Mouse (Mus musculus): ENCODE measurements around the gene Kank2. TPM values are rescaled to one million over a fixed set of nuclear protein-coding genes. Genes with fewer than 3 reads are reported as not detected.

The Kank2 gene
- total and polyA plus RNA-seq, 3 experiments: 7.6 to 16.3 TPM; not detected in 1

- H3K4me3 ChIP-seq (ENCODE audit: control insufficient read depth in 1 of 2, insufficient read depth in 1 of 2, low read depth in 2 of 2, low read length in 2 of 2): no peak overlapping the region
- TF ChIP-seq ZKSCAN1 (IDR thresholded peaks at IDR 0.05; ENCODE audit: low read depth, low read length) (no peak), MAX (IDR thresholded peaks at IDR 0.05; ENCODE audit: low read length) (no peak), NELFE (IDR thresholded peaks at IDR 0.05; ENCODE audit: low read depth, low read length) (no peak), POLR2AphosphoS5 (IDR thresholded peaks at IDR 0.05; ENCODE audit: borderline replicate concordance, low read depth, low read length) (peak; percentile 69; the same call in 1 of the 2 replicates), TBP (IDR thresholded peaks at IDR 0.05; ENCODE audit: low read depth, low read length) (no peak), BHLHE40 (IDR thresholded peaks at IDR 0.05; ENCODE audit: borderline replicate concordance, low read depth, low read length) (no peak), GABPA (IDR thresholded peaks at IDR 0.05; ENCODE audit: low read depth, low read length) (no peak), MEF2A (IDR thresholded peaks at IDR 0.05; ENCODE audit: extremely low read depth, insufficient replicate concordance, low read depth, low read length, poor library complexity, severe bottlenecking) (no peak), UBTF (IDR thresholded peaks at IDR 0.05; ENCODE audit: borderline replicate concordance, insufficient read depth, low read depth, low read length) (no peak), POLR2A (IDR thresholded peaks at IDR 0.05; ENCODE audit: control insufficient read depth in 1 of 2, insufficient read depth in 1 of 2, low read depth in 1 of 2, low read length in 2 of 2, poor library complexity in 1 of 2) (no peak), MYC (IDR thresholded peaks at IDR 0.05; ENCODE audit: low read depth, low read length) (0 out of 2 replicates have a peak, but pooled peaks have one; percentile 36), EP300 (IDR thresholded peaks at IDR 0.05; ENCODE audit: low read depth in 1 of 2, low read length in 2 of 2) (no peak), HCFC1 (IDR thresholded peaks at IDR 0.05; ENCODE audit: low read depth, low read length) (no peak), SMC3 (IDR thresholded peaks at IDR 0.05; ENCODE audit: low read depth, low read length) (peak; percentile 65), TAL1 (IDR thresholded peaks at IDR 0.05; ENCODE audit: low read length) (no peak), ZNF384 (IDR thresholded peaks at IDR 0.05; ENCODE audit: low read depth, low read length) (peak; percentile 92), E2F4 (IDR thresholded peaks at IDR 0.05; ENCODE audit: borderline replicate concordance, low read depth, low read length) (no peak), NRF1 (IDR thresholded peaks at IDR 0.05; ENCODE audit: insufficient read depth, low read depth, low read length, poor library complexity, severe bottlenecking) (no peak), KAT2A (conservative IDR thresholded peaks at IDR 0.05; ENCODE audit: low read depth, low read length) (no peak), MAFK (IDR thresholded peaks at IDR 0.05; ENCODE audit: borderline replicate concordance, low read depth, low read length) (no peak), USF2 (IDR thresholded peaks at IDR 0.05; ENCODE audit: borderline replicate concordance in 1 of 2, insufficient read depth in 1 of 2, low read depth in 1 of 2, low read length in 2 of 2) (no peak), ZC3H11A (IDR thresholded peaks at IDR 0.05; ENCODE audit: low read depth, low read length) (peak; percentile 47), RCOR1 (IDR thresholded peaks at IDR 0.05; ENCODE audit: low read depth, low read length) (no peak), CHD1 (IDR thresholded peaks at IDR 0.05; ENCODE audit: low read depth, low read length) (no peak), MXI1 (IDR thresholded peaks at IDR 0.05; ENCODE audit: low read depth, low read length) (no peak), ELF1 (IDR thresholded peaks at IDR 0.05; ENCODE audit: low read depth, low read length) (no peak), RAD21 (IDR thresholded peaks at IDR 0.05; ENCODE audit: low read depth, low read length) (peak; percentile 62), USF1 (IDR thresholded peaks at IDR 0.05; ENCODE audit: low read depth, low read length) (no peak), CTCF (IDR thresholded peaks at IDR 0.05 in 2 of 3, conservative IDR thresholded peaks at IDR 0.05 in 1 of 3; ENCODE audit: control insufficient read depth in 1 of 3, insufficient read depth in 1 of 3, low read depth in 2 of 3, low read length in 3 of 3, poor library complexity in 1 of 3, severe bottlenecking in 1 of 3) (peak; percentile 41 to 63 (median 54)), ZMIZ1 (IDR thresholded peaks at IDR 0.05; ENCODE audit: low read depth, low read length) (no peak), SIN3A (IDR thresholded peaks at IDR 0.05; ENCODE audit: low read length) (no peak), GATA1 (IDR thresholded peaks at IDR 0.05; ENCODE audit: low read depth, low read length) (no peak)
- H3K9ac ChIP-seq (ENCODE audit: control insufficient read depth, low read depth, low read length, poor library complexity, severe bottlenecking): no peak overlapping the region
- peaks cover 9 to 19% of the 10 kb centered on the region in 2 experiments for H3K4me1 ChIP-seq (ENCODE audit: control insufficient read depth in 1 of 2, insufficient read depth in 2 of 2, low read length in 2 of 2)
- no peak overlapping the region for H3K27ac ChIP-seq (ENCODE audit: control insufficient read depth, low read depth, low read length)
- peak; percentile 64 for DNase-seq (ENCODE audit: low read depth, low spot score)
- H3K36me3 ChIP-seq (ENCODE audit: control insufficient read depth in 1 of 2, insufficient read depth in 2 of 2, low read length in 2 of 2): peaks cover 0 to 14% of the 10 kb centered on the region in 2 experiments; a peak in 2 of 4 replicates
- no peaks in the 10 kb centered on the region for H3K9me3 ChIP-seq (replicated peaks; ENCODE audit: insufficient read depth, low read length)
- no peaks in the 10 kb centered on the region for H3K27me3 ChIP-seq (ENCODE audit: control insufficient read depth in 1 of 2, insufficient read depth in 2 of 2, low read length in 2 of 2)
- peaks cover 8% of the 10 kb centered on the region for H3K79me2 ChIP-seq (ENCODE audit: control insufficient read depth, insufficient read depth, low read length, poor library complexity)
Observed at GRCm38 (mm10) chr9:21764084-21764999, 34.2 kb downstream of the Kank2 start.

All from MEL (cell line).